Mouse (Mus musculus) midbrain, embryonic 11.5 days (tissue): Measurements from ENCODE around the gene Xrcc6. TPM values are rescaled to one million over a fixed set of nuclear protein-coding genes. Genes with fewer than 3 reads are reported as not detected.

Experiments
- ATAC-seq: fragments of 200-750 bp; cut with Nextera tagmentation; 2 replicates; pipeline ENCODE4 v1.8.0; 2017; ENCODE audit warnings: moderate TSS enrichment, moderate library complexity; ENCODE audit not compliant: low FRiP score
- DNase-seq: peaks from one replicate; pipeline ENCODE4 v3.0.0; 2015; ENCODE audit warnings: low spot score; ENCODE audit errors: missing footprints
- H3K27ac ChIP-seq: fragments of 300-500 bp; sonication (generic); 2 replicates; pipeline ENCODE4 v1.5.1; 2014; ENCODE audit warnings: low read depth, low read length
- H3K27me3 ChIP-seq: fragments of 300-500 bp; sonication (generic); 2 replicates; pipeline ENCODE4 v1.6.1; 2014; ENCODE audit warnings: mild to moderate bottlenecking, low read length, moderate library complexity, mixed read lengths; ENCODE audit not compliant: control insufficient read depth, insufficient read depth
- H3K36me3 ChIP-seq: fragments of 300-500 bp; sonication (generic); 2 replicates; pipeline ENCODE4 v1.6.1; 2014; ENCODE audit warnings: mild to moderate bottlenecking, low read length, moderate library complexity, mixed read lengths; ENCODE audit not compliant: control insufficient read depth, insufficient read depth
- H3K4me1 ChIP-seq: fragments of 300-500 bp; sonication (generic); 2 replicates; pipeline ENCODE4 v1.6.1; 2014; ENCODE audit warnings: low read length; ENCODE audit not compliant: control insufficient read depth, insufficient read depth
- H3K4me2 ChIP-seq: fragments of 300-500 bp; sonication (generic); 2 replicates; pipeline ENCODE4 v1.6.1; 2014; ENCODE audit warnings: mild to moderate bottlenecking, moderate library complexity
- H3K4me3 ChIP-seq: fragments of 300-500 bp; sonication (generic); 2 replicates; pipeline ENCODE4 v1.5.1; 2014; ENCODE audit warnings: low read depth, low read length
- H3K9ac ChIP-seq: fragments of 300-500 bp; sonication (generic); 2 replicates; pipeline ENCODE4 v1.6.1; 2014; ENCODE audit warnings: low read length
- H3K9me3 ChIP-seq: fragments of 300-500 bp; sonication (generic); 2 replicates; pipeline ENCODE4 v1.6.1; 2016; ENCODE audit warnings: low read length; ENCODE audit not compliant: control insufficient read depth
- WGBS: fragments of 180-500 bp; shearing (Covaris S2); extraction: QIAGEN DNeasy Blood & Tissue Kit; methylation state at CpG from one replicate; pipeline ENCODE4 v1.1.7; 2014; 5-methylcytosine and 5-hydroxymethylcytosine counted together
- polyA plus RNA-seq: library from polyadenylated mRNA; unstranded; fragments of >200 nt; fragmentation: Nextera tagmentation; extraction: Ambion mirVana; gene quantifications from 2 replicates; pipeline ENCODE4 v1.2.1, GENCODE M21; 2014

Gene Xrcc6
- polyA plus RNA-seq, 1 experiment from 2014 or later: 58.4 TPM

DNA sequence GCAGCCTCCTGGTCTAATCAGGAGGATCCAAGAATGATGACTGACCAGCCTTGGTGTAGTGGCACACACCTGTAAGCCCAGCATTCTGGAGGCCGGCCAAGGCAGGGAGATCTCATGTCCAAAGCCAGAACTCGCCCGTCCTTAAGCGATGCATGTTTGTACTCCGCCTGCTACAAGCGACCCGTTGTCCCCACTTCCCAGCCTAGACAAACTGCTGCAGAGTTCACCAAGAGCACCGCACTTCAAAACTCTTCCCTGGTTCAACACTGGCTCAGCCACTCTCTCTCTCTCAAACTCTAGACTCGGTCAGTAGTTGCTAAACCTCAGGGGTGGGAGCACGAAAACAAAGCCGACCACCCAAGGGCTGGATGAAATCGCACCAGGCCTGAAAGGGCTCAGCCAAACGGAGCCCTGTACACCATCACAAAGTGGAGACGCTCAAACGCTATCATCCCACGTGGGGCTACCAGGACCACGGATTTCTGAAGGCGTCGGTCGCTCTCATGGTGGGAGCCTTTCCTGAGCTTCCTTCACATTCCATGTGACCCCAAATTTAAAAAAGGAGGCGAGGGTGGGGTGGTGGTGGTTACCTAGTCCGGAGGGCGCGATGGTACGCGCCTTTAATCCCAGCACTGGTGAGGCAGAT, 58.7 kb downstream of the Xrcc6 start:
- H3K27ac ChIP-seq: no peak overlapping the region
- ATAC-seq: peak; percentile 28; the same call in 1 of the 2 replicates
- WGBS: 4% methylated on average over 26 of the region's 26 CpGs

DNA sequence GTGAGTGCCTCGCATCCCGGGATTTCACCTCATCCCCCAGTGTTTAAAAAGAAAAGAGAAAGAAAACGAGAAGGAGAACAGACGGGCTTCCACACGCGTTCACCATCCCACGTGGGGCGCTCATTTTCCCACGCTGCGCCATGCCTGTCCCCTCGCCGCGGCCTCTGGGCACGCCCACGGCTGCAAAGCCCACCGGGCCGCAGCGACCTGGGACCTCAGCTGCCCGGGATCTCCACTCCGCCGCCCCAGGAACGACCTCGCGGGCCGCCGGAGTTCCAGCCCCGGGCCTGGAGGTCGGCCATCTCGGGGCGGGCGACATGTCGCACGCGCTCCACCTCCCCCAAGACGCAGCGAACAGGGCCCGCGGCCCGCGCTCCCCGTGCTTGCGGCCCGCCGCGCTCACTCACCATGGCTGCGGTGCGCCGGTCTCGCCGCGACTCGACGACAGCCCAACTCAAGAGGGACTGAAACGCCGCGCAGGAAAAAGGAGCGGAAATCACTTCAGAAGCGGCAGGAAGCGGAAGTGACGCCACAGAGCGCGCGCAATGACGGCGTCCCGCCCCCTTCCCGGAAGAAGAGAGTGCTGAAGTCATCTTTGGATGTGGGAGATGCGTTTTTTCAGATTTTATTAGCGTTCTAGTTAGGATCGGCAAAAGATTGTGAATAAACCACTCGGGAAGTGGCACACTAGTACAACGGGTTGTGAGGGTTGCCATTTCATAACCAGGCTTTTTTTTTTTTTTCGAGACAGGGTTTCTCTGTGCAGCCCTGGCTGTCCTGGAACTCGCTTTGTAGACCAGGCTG, 59.6 kb downstream of the Xrcc6 start, which contains the start of gene Snu13:
TSS of gene Snu13 (minus strand) at position 519 of the 804 bp plus-strand sequence.
- Histone ChIP-seq H3K9me3 (no peaks in the 10 kb centered on the region), H3K27ac (peak within 1 kb of the TSS; percentile 65), H3K27me3 (no peaks in the 10 kb centered on the region), H3K4me1 (peaks cover 9% of the 10 kb centered on the region), H3K4me2 (peak within 1 kb of the TSS; percentile 91), H3K9ac (peak within 1 kb of the TSS; percentile 95), H3K4me3 (peak within 1 kb of the TSS; percentile 99), H3K36me3 (peaks cover 7% of the 10 kb centered on the region; the same call in 1 of the 2 replicates)
- under 1% methylated on average over 69 of the region's 74 CpGs for WGBS
- ATAC-seq (peak; percentile 91), DNase-seq (peak; percentile 99)

More for the DNA sequence above, 58.7 kb downstream of the Xrcc6 start:
- Histone ChIP-seq H3K4me1 (peaks cover 9% of the 10 kb centered on the region), H3K9me3 (no peaks in the 10 kb centered on the region), H3K4me3 (peak overlapping the region; percentile 99), H3K4me2 (peak overlapping the region; percentile 91), H3K36me3 (peaks cover 8% of the 10 kb centered on the region; the same call in 1 of the 2 replicates), H3K27me3 (no peaks in the 10 kb centered on the region), H3K9ac (peak overlapping the region; percentile 95)
- DNase-seq: peak; percentile 89

DNA sequence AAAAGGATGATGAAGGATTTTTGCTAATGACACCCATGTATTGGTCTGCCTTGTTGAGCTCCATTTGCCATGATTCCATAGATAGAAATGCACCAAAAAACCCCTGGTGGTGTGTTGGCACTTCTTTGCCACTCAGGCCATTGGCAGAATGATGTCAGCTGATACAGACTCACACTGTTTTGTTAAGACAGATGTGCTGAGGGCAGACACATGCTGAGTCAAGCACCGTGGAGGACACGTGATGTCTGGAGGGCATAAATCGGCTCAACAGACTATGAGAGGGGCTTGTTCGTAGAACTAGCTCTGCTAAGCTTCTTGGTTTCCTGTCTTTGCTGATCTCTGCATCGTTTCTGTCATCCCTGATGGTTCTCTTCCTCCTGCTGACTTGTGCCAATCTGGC, 64.9 kb downstream of the Xrcc6 start:
- Histone ChIP-seq H3K27ac (no peak overlapping the region), H3K4me2 (no peak overlapping the region), H3K9me3 (no peaks in the 10 kb centered on the region), H3K9ac (no peak overlapping the region), H3K36me3 (no peaks in the 10 kb centered on the region), H3K4me1 (no peaks in the 10 kb centered on the region), H3K4me3 (no peak overlapping the region), H3K27me3 (no peaks in the 10 kb centered on the region)
- 78% methylated on average over 5 of the region's 5 CpGs for WGBS
- ATAC-seq (no peak), DNase-seq (no peak)

DNA sequence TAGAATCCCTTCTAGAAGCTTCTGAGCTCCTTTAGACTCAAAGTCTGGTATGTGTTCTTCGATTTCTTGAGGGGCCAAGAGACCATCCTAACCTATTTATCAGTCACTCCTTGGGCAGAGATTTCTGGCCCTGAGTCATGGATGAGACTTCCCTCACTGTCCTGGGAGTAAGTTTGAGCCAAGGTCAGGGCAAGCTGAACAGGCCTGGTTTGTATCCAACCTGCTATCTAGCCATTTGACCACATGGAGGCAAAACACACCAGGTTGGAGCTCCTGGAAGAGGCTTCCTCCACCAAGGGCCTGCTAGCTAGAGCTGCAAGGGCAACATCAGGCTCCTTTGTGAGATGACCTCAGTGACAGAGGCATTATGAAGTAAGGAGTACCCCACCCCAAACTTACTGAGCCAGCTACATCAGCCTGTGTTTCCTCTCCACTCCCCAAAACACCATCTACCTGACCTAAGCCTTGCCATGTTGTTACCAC, 71.1 kb downstream of the Xrcc6 start, which contains the start of gene 4930407I10Rik:
TSS of gene 4930407I10Rik (plus strand) at position 433 of the 483 bp plus-strand sequence.
- WGBS: 78% methylated on average over 1 of the region's 1 CpGs
- Histone ChIP-seq H3K4me3 (no peak within 1 kb of the TSS), H3K36me3 (no peaks in the 10 kb centered on the region), H3K9me3 (no peaks in the 10 kb centered on the region), H3K4me2 (no peak within 1 kb of the TSS), H3K27ac (no peak within 1 kb of the TSS), H3K4me1 (no peaks in the 10 kb centered on the region), H3K27me3 (no peaks in the 10 kb centered on the region), H3K9ac (no peak within 1 kb of the TSS)
- DNase-seq: no peak
- no peak for ATAC-seq

DNA sequence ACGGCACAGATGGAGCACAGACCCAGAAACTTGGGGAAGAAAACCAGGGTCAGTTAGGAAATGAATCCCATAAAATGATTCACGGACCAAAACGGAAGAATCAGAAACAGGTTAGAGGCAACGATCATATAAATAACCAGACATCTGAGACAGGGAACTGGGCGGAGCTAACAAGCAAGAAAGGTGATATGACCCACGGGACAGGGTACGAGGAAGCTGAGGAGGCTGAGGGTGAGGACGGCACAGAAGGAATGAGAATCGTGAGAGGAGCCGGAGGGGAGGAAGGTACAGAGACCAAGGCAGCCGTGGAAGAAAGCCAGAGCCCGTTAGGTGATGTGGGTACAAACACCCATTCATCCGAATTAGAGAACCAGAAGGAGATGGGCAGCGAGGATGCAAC, 76.3 kb downstream of the Xrcc6 start:
- H3K4me3 ChIP-seq: no peak overlapping the region
- DNase-seq (no peak), ATAC-seq (no peak)
- WGBS: 76% methylated on average over 14 of the region's 14 CpGs
- no peak overlapping the region for H3K9ac ChIP-seq
- H3K9me3 ChIP-seq: no peaks in the 10 kb centered on the region
- no peak overlapping the region for H3K27ac ChIP-seq
- H3K27me3 ChIP-seq: peaks cover 11% of the 10 kb centered on the region
- no peaks in the 10 kb centered on the region for H3K4me1 ChIP-seq
- no peaks in the 10 kb centered on the region for H3K36me3 ChIP-seq
- H3K4me2 ChIP-seq: no peak overlapping the region

DNA sequence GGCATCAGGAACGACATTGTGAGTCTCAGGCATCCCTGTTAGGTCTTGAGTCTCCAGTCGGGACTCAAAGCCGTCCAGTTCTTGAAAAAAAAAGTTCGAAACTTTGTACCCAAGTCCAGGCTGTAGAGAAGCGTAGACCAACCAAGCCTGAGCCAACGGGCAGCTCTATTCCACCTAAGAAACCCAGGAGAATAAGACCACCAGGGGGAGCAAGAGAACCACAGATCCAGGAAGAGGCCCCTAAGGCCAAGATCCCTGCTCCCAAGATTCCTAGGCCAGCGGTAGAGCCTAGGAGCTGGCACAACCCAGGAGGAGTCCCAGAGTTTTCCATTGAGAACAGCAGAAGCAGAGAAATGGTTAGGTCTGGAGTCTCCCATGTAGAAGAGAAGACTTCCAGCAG, 77.9 kb downstream of the Xrcc6 start:
- peaks cover 25% of the 10 kb centered on the region for H3K27me3 ChIP-seq
- peak; percentile 63; the same call in 1 of the 2 replicates for ATAC-seq

DNA sequence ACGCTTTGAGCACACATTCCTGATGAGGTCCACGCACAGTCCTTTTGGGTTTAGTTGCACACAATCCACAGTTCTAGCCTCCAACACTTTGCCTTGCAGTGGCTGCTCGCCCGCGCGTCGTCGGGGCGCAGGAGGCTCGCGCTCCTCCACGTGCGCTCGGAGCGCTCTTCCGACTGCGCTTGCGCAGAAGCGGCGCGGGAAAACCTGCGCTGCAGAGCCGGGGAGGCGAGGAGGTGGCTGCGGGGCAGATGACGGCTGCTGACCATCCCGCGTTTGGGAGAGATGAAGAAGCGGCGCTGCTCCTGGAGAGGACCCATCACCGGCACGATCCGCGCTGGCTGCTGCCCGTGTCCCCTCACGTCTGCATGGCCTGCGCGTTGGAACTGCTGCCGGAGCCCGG, 82.3 kb downstream of the Xrcc6 start, which contains the start of gene Mei1:
TSS of gene Mei1 (plus strand) at position 99 of the 400 bp plus-strand sequence.
- Histone ChIP-seq H3K9ac (no peak within 1 kb of the TSS), H3K27me3 (peaks cover 22% of the 10 kb centered on the region), H3K36me3 (no peaks in the 10 kb centered on the region), H3K4me1 (no peaks in the 10 kb centered on the region), H3K9me3 (no peaks in the 10 kb centered on the region; the same call in 1 of the 2 replicates), H3K4me2 (no peak within 1 kb of the TSS; the same call in 1 of the 2 replicates), H3K27ac (no peak within 1 kb of the TSS), H3K4me3 (no peak within 1 kb of the TSS)
- DNase-seq (no peak), ATAC-seq (no peak)
- WGBS: 21% methylated on average over 40 of the region's 40 CpGs

More for the DNA sequence above, 77.9 kb downstream of the Xrcc6 start:
- Histone ChIP-seq H3K27ac (no peak overlapping the region), H3K36me3 (no peaks in the 10 kb centered on the region), H3K9me3 (no peaks in the 10 kb centered on the region; the same call in 1 of the 2 replicates), H3K9ac (no peak overlapping the region), H3K4me1 (no peaks in the 10 kb centered on the region), H3K4me3 (no peak overlapping the region), H3K4me2 (no peak overlapping the region)
- DNase-seq: peak; percentile 96
- WGBS: 21% methylated on average over 7 of the region's 7 CpGs

DNA sequence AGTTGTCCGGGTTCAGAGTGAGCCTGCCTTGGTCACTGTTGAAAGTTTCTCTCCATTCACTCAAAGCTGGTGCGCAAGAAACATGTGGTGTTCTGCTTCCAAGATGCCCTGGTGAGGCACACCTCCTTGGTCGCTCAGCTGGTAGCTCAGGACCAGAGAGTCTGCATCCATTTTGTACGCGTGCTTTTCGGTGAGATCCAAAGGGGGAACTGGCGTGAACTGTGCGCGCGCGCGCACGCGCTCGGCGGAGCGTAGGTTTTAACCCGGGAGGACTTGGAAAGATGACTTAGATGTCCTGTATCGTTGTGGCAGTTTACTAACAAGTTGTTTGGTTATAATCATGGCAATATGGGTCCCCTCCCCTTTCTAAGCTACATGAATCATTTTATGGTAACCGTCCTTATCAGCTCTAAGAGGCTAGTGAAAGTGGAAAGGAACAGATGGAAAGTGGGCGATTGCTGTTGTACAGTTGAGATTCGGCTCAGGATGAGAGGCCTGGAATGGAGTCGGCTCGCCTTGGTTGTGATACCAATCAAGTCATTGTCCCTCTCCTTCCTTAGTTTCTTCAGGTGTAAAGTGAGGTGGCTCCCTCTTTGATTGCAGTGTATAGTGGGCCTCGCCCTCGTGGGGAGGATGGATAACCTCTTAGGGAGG, 84.3 kb downstream of the Xrcc6 start:
- Histone ChIP-seq H3K9ac (no peak overlapping the region), H3K4me2 (no peak overlapping the region), H3K27ac (no peak overlapping the region), H3K4me3 (no peak overlapping the region), H3K27me3 (peaks cover 20% of the 10 kb centered on the region), H3K9me3 (no peaks in the 10 kb centered on the region; the same call in 1 of the 2 replicates), H3K4me1 (no peaks in the 10 kb centered on the region), H3K36me3 (no peaks in the 10 kb centered on the region)
- WGBS: 90% methylated on average over 26 of the region's 26 CpGs
- DNase-seq (peak; percentile 37), ATAC-seq (no peak)
